Mouse (Mus musculus) kidney, postnatal 36 days (tissue): ENCODE measurements around the gene Donson.

Source experiments
- DNase-seq, 2 experiments: peaks; one replicate each; pipeline ENCODE4 v3.0.0; 2021 to 2022; ENCODE audit warnings: mixed read lengths in 2 of 2

The Donson gene

GRCm38 (mm10) chr16:91688619-91689334, at the start of gene Donson:
TSS of gene Donson (minus strand) at chr16:91688770.
- DNase-seq: peak; percentile 96 to 99

DNA sequence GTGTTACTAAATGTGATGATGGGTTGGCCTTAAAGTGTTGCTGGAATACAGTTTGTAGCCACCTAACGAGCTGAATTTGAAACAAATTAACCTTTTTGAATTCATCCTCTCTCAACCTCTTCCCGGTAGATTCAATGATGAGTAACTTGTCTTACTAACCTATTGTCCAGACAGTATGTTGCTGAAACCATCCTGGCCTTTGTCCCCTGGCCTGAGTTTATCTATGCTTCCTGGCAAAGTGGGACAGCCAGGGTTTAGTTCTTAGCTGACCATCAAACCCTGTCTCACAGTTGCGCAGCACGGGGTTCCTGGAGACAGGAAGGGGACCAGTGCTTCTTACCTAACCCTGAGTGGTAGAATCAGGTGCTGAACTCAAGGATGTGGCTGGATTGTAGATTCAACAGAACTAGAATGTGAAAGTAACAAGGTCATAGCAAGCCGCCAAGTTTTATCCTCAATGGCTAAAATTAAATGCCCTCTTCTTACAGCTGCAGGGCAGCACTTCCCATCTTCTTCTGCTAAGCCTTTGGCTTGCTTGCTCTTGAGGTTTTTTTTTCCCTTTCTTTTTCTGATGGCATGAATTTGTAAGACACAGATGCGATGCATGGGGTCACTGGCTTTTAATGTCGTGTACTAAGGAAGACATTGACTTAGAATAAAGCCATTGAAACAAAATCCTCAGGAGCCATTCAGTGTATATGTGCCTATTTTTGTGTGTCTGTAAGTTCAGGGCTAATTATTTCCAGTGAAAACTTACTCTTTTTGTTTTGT, 47.7 kb upstream of the Donson start:
- DNase-seq: no peak

GRCm38 (mm10) chr16:91734771-91735170, 46.2 kb upstream of the Donson start:
- no peak for DNase-seq

DNA sequence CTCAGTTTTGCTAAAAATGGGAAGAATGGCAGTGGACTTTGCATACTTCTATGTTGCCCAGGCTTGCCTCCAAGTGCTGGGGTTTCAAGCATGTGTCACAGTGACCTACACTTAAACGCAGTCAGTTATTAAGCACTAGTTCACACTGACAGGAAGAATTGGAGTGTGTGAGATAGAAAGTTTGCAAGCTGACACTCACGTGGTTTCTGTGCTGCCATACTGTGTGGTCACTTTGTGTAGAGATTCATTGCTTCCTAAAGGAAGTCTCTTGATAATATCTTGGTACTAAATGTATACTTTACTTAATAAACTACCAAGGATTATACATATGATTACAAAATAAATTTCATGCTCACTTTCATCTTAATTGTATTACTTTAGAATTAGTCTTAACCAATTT, 44.2 kb upstream of the Donson start:
- DNase-seq: no peak

DNA sequence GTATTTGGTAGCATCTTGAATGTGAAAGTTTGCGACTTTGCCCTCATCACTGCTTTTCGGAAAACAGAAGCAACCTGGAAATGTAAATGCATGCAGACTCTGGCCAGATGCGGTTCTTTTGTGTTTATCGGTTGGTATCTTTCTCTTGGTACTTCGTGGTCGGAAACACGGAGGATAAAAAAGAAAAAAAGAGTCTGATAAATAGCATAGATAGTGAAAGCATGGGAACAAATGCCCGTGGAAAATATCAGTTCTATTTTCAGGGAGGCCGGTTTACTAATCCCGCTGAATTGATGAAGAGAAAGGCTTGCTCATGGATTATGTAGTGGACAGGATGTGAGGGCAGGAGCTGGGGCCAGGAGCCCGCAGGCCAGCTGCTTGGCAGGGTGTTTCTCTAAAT, 41.9 kb upstream of the Donson start:
- no peak for DNase-seq

GRCm38 (mm10) chr16:91729821-91730441, 41.4 kb upstream of the Donson start:
- DNase-seq: peak; percentile 23 to 58

- peak; percentile 98 for DNase-seq
These were observed 40.5 kb upstream of the Donson start, which contains the start of gene Itsn1 for GRCm38 (mm10) chr16:91729066-91729482. TSS of gene Itsn1 (plus strand) at chr16:91729281.

DNA sequence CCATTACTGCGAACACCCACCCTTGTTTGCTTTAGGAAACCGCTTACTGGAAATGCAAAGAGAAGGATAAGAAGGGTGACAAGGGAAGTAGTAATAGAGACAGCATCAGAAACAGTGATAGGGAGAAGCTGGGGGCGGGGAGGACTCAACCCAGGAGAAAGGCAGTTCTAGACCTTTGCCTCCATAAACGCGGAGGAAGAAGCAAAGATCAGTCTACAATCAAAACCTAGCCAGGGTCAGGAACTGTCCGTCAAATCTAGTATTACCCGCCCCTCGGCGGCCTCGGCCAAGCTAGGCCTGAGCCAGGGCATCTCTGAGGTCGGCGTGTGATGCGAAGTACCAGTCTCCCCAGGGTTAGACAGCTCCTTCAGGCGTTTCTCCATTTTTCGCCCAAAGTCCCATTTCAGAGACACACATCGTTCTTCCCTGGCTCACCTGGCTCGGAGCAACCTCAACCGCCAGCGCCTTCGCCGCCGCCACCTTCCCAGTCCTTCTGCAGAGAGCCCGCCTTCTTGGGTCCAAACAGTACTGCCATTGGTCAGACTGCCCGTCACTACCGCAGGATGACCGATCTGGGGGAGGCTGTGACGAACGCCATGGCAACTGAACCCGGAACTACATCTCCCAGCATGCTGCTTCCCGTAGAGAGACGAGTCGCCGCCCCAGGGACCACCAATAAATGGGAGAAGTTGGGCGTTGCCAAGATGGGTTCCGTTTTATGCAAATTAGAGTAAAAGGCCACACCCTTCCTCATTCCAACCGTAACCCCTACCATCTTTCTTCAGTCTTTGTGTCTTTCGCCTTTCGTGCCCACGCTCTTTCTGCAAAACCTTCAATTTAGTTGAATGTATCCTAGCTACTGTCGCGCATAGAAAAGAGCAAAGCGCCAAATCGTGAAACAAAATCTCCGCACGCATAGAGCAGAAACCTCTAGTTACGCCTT, 39.8 kb upstream of the Donson start, which contains the start of gene Cryzl1:
TSS of gene Cryzl1 (minus strand) at position 853 of the 943 bp plus-strand sequence.
- DNase-seq: peak; percentile 98 to 100

DNA sequence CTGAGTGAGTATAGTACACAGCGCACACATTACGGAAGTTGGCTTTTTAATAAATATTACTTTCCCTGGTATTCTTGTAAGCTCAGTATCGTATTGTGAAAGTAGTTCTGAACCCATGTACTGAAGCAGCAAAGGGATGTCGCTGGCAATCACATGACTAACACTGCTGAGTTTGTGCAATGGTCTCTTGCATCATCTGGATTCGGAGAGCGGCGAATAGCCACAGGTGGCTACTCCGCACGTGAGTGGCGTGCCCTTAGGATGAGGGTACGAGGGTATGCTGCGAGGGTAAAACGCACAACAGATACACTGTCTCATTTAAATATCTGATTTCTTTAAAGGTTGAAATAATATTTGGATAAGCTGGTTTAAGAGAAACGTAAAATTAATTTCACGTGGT, 38.9 kb upstream of the Donson start:
- no peak for DNase-seq

DNA sequence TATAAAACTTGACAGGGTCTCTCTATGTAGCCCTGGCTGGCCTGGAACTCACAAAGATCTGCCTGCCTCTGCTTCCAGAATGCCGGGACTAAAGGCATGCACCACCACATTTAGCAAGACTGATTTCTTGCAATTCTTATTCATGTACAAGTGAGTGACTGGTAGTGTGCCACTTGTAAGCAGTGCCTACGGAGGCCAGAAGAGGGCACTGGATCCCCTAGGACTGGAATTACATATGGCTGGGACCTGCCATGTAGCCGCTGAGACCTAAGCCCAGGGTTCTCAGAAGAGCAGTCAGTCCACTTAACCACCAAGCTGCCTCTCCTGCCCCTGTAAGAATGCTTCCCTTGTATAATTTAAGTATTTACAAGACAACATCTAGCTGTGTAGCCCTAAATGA, 35.7 kb upstream of the Donson start:
- DNase-seq: peak; percentile 57 to 80

- no peak for DNase-seq
These were observed 28.8 kb upstream of the Donson start for GRCm38 (mm10) chr16:91717399-91717798.

DNA sequence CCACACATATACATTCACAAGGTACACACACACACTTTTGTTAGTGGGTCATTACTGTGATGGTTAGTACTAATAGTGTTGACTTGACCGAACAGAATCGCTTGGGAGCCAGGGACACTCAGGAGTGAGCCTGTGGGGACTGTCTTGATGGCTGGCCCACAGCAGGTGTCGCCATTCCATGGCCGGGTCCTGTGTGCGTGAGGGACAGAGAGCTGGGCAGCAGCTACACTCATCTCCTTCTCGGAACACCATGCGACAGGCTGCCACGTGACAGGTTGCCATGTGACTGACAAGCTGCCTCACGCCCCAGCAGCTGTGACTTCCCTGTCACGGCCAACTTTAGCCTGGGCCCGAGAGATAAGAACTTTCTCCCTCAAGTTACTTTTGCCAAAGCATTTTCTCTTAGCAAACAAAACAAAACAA, 28.4 kb upstream of the Donson start:
- peak in 1 of 2 experiments; percentile 23 for DNase-seq

GRCm38 (mm10) chr16:91710241-91710640, 21.7 kb upstream of the Donson start:
- DNase-seq: no peak

GRCm38 (mm10) chr16:91704603-91705340, 16.2 kb upstream of the Donson start:
- no peak for DNase-seq

DNA sequence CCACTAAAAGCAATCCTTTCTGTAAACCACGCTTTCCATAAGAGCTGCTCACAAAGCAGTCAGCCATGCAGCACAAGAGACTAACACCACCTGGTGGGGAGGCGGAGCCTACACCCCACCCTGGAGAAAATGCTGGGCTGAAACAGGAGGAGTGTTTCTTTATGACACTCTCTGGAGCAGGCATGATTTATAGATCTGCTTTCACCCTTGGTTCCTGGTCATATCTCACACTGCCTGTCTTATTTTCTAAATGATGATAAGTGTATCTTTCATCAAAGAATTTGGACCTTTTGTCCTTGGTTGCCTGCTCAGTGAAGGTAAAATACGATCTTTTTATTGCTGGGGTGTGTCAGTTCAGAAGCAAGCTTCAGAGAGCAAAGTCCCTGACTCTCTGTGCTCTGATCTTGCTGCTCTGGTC, 14.2 kb upstream of the Donson start:
- no peak for DNase-seq

- no peak for DNase-seq
These were observed 13.3 kb upstream of the Donson start for GRCm38 (mm10) chr16:91701908-91702307.

- DNase-seq: no peak
These were observed 10.4 kb upstream of the Donson start for GRCm38 (mm10) chr16:91698995-91699394.

GRCm38 (mm10) chr16:91695108-91695755, 6.7 kb upstream of the Donson start:
- DNase-seq: peak in 1 of 2 experiments; percentile 26

DNA sequence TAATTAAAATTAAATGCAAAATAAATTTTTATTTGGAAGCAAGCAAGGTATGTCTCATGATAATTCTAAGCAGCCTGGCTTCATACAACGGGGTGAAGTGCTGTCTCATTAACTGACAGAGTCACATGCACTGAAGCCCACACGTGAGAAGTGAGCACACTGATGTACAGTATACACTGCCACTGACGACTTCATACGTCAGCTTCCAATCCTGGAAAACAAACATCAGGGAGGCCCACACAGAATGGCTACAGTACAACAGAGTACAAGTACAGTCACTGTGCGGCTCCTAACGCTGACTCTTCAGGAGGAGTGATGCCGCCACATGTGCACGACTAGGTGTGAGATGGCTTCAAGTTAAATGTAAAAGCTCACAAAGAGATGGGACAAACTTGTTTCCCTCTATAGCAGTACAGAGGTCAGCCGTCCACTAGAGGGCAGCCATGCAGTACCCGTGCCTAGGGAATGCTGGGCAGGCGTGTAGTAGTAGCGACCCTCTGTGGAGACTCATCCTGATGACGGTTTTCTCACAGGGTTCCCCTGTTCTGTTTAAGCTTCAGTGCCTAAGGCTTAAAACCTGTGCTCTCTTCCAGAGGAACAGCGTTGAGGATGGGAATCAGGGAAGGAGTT, 6.0 kb upstream of the Donson start:
- peak; percentile 74 to 91 for DNase-seq

DNA sequence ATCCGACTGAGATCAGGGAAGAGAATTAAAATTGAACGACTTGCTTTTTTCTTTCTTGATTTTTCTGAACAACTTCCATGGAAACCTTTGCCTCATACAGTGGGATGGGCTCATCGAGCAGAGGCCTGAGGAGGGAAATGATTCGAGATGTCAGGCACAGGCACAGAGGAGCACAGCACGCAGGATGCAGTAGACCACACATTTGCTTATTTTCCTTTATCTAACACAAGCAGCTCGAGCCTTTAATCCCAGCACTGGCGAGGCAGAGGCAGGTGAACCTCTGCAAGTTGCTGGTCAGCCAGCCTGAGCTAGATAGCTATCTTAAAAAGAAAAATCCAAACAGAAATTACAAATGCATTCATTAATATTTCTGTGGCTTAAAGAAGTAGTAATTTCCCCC, 1.2 kb upstream of the Donson start:
- DNase-seq: no peak
